Mouse (Mus musculus): ENCODE data around the gene Tpt1.
"Not testable (repeated sequence)": the region's sequence is repeated elsewhere in the genome, so short reads cannot be mapped to it uniquely, and the experiment has no call there.

Tpt1 gene

DNA sequence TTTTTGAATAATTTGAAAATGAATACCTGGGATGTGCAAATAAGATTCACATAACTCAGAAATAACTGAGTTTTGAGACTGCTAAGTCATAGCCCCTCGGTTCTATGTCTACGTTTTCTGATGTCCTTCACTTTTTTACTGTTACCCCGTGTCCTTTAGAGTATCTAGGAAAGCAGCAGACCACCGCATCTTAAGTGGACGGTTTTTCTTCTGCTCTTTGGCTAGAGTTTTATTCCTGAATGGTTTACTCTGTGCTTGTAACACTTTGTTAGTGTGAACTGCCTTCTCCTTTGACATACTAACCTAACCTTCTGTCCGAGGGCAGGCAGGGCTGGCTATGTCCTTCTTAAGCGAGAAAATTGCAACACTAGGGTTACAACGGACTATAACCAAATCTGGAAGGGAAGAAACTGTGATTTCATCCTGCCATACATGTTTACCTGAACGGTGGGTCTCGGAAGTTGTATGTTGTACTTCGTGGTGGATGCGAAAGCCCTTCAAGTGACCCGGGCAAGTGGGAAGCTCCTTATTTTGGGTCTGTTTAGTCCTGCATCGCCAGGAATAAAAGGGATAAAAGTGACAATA lies 690 bp upstream of the Tpt1 start:
- no peak for DNase-seq (ENCODE audit: extremely low spot score)

DNA sequence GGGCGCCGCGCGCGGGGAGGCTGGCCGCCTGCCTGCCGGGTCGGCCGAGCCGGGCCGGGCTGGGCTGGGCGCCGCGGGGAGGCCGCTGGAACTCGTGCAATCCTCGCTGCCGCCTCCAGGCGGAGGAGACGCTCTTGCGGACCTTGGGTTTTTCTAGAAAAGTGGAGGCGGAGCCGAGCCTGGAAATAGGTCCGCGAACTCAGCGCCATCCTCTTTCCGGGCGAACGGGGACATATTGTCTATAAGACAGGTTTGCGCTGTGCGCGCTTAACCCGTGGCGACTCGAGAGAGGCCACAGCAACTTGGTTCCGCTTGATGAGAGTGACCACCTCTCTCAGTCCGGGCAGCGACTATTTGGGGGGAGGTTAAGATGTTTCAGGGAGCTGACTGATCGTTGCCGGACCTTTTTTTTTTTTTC lies 814 bp downstream of the Tpt1 start:
- peak; percentile 84 for DNase-seq (ENCODE audit: extremely low spot score)

- DNase-seq (ENCODE audit: extremely low spot score), result no peak
These were observed 2.8 kb downstream of the Tpt1 start for GRCm38 (mm10) chr14:75847669-75848068.

DNA sequence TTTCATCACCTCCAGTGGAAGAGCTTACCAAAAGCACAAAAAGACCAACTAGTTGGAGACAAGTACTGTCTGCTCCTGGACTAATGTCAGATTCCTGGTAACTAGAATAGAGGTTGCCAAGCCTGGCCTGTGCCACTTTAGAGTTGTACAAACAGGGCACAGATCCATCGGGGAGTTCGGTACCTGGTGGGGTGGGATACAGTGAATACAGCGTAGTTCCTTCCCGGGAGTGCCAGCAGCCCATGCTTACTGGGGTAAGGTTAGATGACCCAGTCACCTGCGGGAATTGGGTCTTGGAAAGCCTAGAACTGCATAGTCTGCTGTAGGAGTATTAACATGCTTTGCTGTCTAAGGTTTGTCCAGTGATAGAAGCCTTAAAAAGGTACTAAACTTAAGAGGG lies 3.6 kb downstream of the Tpt1 start:
- DNase-seq (ENCODE audit: extremely low spot score), result no peak

DNA sequence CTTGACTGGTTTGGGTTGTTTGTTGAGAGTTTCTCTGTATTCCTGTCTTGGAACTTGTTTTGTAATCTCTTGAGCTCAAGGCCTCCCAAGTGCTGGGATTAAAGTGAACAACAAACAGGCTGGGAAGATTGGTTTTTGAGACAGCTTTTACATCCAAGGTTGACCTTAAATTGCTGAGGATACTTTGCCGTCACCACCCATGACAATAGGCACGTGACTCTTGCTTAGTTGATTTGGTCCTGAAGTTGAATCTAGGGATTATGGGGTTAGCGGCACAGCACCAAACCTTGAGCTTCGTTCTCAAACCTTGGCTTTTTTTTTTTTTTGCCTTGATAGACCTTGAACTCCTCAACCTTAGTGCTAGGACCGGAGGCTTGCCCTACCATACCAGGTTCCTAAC lies 4.3 kb downstream of the Tpt1 start:
- DNase-seq (ENCODE audit: extremely low spot score), result no peak

GRCm38 (mm10) chr14:75849842-75850568 lies 5.1 kb downstream of the Tpt1 start:
- DNase-seq (ENCODE audit: extremely low spot score), result no peak

DNA sequence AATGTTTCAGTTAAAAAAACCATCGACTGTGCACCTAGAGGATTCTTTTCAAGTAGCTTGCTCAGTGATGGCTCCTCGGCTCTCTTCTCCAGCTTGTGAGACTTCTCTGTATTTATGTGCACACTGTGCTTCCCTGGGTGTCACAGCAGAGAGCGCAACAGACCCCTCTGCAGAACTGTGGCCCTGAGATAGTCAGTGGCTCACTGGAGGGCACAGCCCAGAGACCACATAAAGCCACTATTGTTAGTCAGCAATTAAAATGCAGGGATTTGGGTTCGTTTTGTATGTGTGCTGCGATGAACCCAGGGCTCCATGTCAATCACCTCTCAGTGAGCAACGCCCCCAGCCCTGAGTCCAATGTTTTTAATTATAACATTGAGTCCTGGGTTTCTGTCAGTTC lies 5.9 kb downstream of the Tpt1 start:
- DNase-seq (ENCODE audit: extremely low spot score), result no peak

DNA sequence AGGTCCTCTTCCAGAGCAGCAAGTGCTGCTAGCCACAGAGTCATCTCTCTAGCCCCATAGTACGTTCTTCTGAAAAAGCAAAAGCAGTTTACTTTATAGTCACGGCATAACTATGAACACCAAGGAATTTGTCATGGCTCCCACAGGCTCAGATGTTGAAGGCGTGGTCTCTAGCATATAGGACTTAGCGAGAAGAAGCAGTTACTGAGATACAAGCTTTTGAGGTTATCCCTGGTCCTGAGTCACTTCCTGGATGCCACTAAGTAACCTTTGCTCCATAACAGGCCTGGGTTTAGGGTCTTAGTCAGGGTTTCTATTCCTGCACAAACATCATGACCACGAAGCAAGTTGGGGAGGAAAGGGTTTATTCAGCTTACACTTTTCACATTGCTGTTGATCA lies 7.1 kb downstream of the Tpt1 start:
- no peak for DNase-seq (ENCODE audit: extremely low spot score)

GRCm38 (mm10) chr14:75855263-75855992 lies 10.5 kb downstream of the Tpt1 start:
- no peak for DNase-seq (ENCODE audit: extremely low spot score)

DNA sequence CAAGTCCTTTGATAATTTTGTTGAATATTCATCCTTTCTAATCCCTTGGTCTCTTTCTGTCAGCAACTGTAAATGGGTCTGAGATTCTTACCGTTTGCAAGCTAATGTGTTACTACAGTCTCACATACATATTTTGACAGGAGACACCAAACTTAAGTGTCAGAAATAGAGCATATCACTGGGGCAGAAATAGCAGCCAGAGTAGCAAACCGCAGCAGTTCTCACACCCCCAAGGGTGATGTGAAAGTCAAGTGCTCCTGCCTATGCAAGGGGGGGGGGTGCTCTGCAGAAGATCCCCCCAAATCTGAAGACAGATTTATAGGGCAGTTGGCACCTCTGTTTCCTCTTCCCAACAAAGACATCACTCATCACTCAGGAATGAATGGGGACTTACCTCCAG lies 13.3 kb downstream of the Tpt1 start:
- DNase-seq (ENCODE audit: extremely low spot score), result no peak

- DNase-seq (ENCODE audit: extremely low spot score), result no peak
These were observed 14.7 kb downstream of the Tpt1 start for GRCm38 (mm10) chr14:75859619-75860018.

DNA sequence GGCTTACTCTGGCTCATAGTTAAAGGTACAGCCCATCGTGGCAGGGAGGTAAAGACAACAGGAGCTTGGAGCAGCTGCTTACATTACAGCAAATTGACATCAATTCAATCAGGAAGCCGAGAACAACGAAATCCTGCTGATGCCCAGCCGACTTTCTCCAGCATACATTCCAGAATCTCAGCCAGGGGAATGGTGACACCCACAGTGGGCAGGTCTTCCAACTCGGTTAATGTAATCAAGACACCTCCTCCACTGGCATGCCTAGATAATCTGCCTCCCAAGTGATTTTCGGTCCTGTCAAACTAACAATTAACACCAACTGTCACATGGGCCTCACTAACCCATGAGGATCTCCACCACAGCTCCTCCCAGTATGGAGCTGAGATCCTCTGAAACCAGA lies 17.8 kb downstream of the Tpt1 start:
- no peak for DNase-seq (ENCODE audit: extremely low spot score)

GRCm38 (mm10) chr14:75863549-75864409 lies 18.9 kb downstream of the Tpt1 start:
- DNase-seq (ENCODE audit: extremely low spot score), result peak; percentile 80

- DNase-seq (ENCODE audit: extremely low spot score), result no peak
These were observed 21.9 kb downstream of the Tpt1 start for GRCm38 (mm10) chr14:75866706-75867333.

GRCm38 (mm10) chr14:75868028-75868427 lies 23.1 kb downstream of the Tpt1 start:
- not testable (repeated sequence) for DNase-seq (ENCODE audit: extremely low spot score)

DNA sequence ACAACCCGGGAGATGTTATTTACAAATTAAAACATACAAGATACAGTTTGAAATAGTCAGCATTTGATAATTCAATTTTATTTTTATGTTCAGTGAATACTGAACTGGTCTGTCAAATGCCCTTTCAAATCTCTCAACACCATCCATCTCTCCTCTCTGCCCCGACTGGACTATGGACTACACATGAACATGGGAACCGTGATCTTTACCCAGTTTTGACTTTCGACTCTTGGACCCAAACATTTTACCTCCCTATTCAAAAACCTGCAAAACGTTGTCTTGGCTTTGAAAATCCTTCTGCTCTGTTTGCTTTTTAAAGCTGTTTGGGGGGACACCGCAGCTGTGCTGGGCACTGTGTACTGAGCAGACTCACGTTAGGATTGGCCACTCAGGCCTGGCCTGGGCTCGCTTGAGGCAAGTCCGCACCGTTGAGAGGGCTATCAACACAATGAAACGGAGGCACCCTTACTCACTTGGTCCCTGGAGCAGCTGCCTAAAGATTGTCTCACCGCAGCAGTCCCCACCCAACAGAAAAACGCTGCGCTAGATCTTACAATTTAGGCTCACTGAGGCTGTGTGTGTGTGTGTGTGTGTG lies 25.0 kb downstream of the Tpt1 start:
- DNase-seq (ENCODE audit: extremely low spot score), result no peak

DNA sequence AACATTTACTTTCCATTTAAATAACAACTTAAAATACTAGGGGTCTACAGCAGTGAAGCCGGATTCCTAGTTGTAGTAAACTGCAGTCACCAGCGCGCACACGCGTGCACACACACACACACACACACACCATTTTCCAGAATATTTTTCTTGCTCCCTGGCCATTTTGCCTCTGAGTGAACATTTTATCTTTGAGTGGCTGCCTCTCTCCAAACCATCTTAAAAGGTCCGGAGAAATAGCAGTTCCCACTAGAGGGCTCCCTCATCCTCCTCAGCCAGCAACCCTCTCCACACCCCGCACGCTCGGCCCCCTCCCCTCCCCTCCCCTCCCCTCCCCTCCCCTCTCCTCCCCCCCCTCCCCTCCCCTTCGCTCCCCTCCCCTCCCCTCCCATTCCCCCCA lies 25.7 kb downstream of the Tpt1 start:
- DNase-seq (ENCODE audit: extremely low spot score), result peak; percentile 66

- no peak for DNase-seq (ENCODE audit: extremely low spot score)
These were observed 26.2 kb downstream of the Tpt1 start for GRCm38 (mm10) chr14:75871111-75871510.

GRCm38 (mm10) chr14:75871750-75872149 lies 26.9 kb downstream of the Tpt1 start:
- DNase-seq (ENCODE audit: extremely low spot score), result no peak

- no peak for DNase-seq (ENCODE audit: extremely low spot score)
These were observed 28.7 kb downstream of the Tpt1 start for GRCm38 (mm10) chr14:75873612-75874011.

All from embryo, embryonic 9.5 days (tissue).